Mouse (Mus musculus): ENCODE measurements around the gene Snx29. TPM values are rescaled to one million over a fixed set of nuclear protein-coding genes. Genes with fewer than 3 reads are reported as not detected.

The Snx29 gene
- total and polyA plus RNA-seq, 3 experiments, result 1.2 to 3.2 (median 3.1) TPM

- no peaks in the 10 kb centered on the region for H3K79me2 ChIP-seq (replicated peaks; ENCODE audit: control insufficient read depth, extremely low read depth, insufficient read depth, poor library complexity, severe bottlenecking)
- no peaks in the 10 kb centered on the region for H3K9me3 ChIP-seq (replicated peaks; ENCODE audit: low read length)
- in situ Hi-C loops (cut with MboI; ENCODE audit: low pct_ligation_motif_present, low pct_unique_long_range_greater_than_20kb, low sequenced_read_pairs) (no loop called here), dilution Hi-C loops (cut with MboI; ENCODE audit: extremely low pct_ligation_motif_present, extremely low pct_unique_long_range_greater_than_20kb, low sequenced_read_pairs) (no loop called here)
- no peak for TF ChIP-seq JUN (IDR thresholded peaks at IDR 0.05; ENCODE audit: insufficient read depth, low read depth, low read length)
- no peak for TF ChIP-seq UBTF (IDR thresholded peaks at IDR 0.05; ENCODE audit: low read depth, low read length)
- TF ChIP-seq TBP (conservative IDR thresholded peaks at IDR 0.05; ENCODE audit: low read depth, low read length), result no peak
- 0 out of 2 replicates have a peak, but pooled peaks have one; percentile 6 for TF ChIP-seq EP300 (IDR thresholded peaks at IDR 0.05; ENCODE audit: low read length)
- H3K27me3 ChIP-seq (replicated peaks), result no peaks in the 10 kb centered on the region
- H3K36me3 ChIP-seq (replicated peaks in 1 of 2; ENCODE audit: control insufficient read depth in 1 of 2, insufficient read depth in 1 of 2, low read length in 1 of 2), result no peaks in the 10 kb centered on the region
- H3K4me3 ChIP-seq (replicated peaks in 1 of 3; ENCODE audit: low read depth in 2 of 3, low read length in 2 of 3, poor library complexity in 1 of 3), result no peak overlapping the region
- H3K9ac ChIP-seq (ENCODE audit: insufficient read depth, low read depth), result no peak overlapping the region
- no peak overlapping the region for H3K27ac ChIP-seq (ENCODE audit: insufficient read depth, low read depth)
- no peak for DNase-seq (ENCODE audit: extremely low read depth)
- H3K4me1 ChIP-seq (ENCODE audit: control insufficient read depth in 1 of 2, insufficient read depth in 2 of 2), result peaks cover 27 to 58% of the 10 kb centered on the region in 2 experiments
- no peak overlapping the region for H3K4me2 ChIP-seq (ENCODE audit: insufficient read depth, low read depth, poor library complexity, severe bottlenecking)
Measured at GRCm38 (mm10) chr16:11388085-11388484, 65.4 kb downstream of the Snx29 start.

- Histone ChIP-seq H3K27ac (ENCODE audit: insufficient read depth, low read depth) (no peak overlapping the region), H3K36me3 (replicated peaks in 1 of 2; ENCODE audit: control insufficient read depth in 1 of 2, insufficient read depth in 1 of 2, low read length in 1 of 2) (no peaks in the 10 kb centered on the region), H3K79me2 (replicated peaks; ENCODE audit: control insufficient read depth, extremely low read depth, insufficient read depth, poor library complexity, severe bottlenecking) (no peaks in the 10 kb centered on the region), H3K9me3 (replicated peaks; ENCODE audit: low read length) (no peaks in the 10 kb centered on the region), H3K27me3 (replicated peaks) (no peaks in the 10 kb centered on the region), H3K4me1 (ENCODE audit: control insufficient read depth in 1 of 2, insufficient read depth in 2 of 2) (peaks cover 24 to 53% of the 10 kb centered on the region in 2 experiments), H3K9ac (ENCODE audit: insufficient read depth, low read depth) (no peak overlapping the region), H3K4me2 (ENCODE audit: insufficient read depth, low read depth, poor library complexity, severe bottlenecking) (no peak overlapping the region), H3K4me3 (replicated peaks in 1 of 3; ENCODE audit: low read depth in 2 of 3, low read length in 2 of 3, poor library complexity in 1 of 3) (no peak overlapping the region)
- TF ChIP-seq ETS1 (conservative IDR thresholded peaks at IDR 0.05; ENCODE audit: low read depth, low read length) (no peak), HCFC1 (IDR thresholded peaks at IDR 0.05; ENCODE audit: low read depth, low read length) (no peak), MAX (IDR thresholded peaks at IDR 0.05; ENCODE audit: low read length) (no peak), IRF4 (IDR thresholded peaks at IDR 0.05; ENCODE audit: low read depth, low read length) (no peak), EP300 (IDR thresholded peaks at IDR 0.05; ENCODE audit: low read length) (no peak), MAZ (IDR thresholded peaks at IDR 0.05; ENCODE audit: low read depth, low read length) (no peak), POLR2AphosphoS2 (IDR thresholded peaks at IDR 0.05; ENCODE audit: low read depth, low read length) (no peak), POLR2A (IDR thresholded peaks at IDR 0.05; ENCODE audit: low read depth, low read length) (no peak), ELF1 (IDR thresholded peaks at IDR 0.05; ENCODE audit: low read depth, low read length) (no peak), ZMIZ1 (IDR thresholded peaks at IDR 0.05; ENCODE audit: low read depth, low read length) (no peak), RAD21 (IDR thresholded peaks at IDR 0.05; ENCODE audit: low read depth, low read length) (no peak), JUN (IDR thresholded peaks at IDR 0.05; ENCODE audit: insufficient read depth, low read depth, low read length) (no peak)
- dilution Hi-C loops (cut with MboI; ENCODE audit: extremely low pct_ligation_motif_present, extremely low pct_unique_long_range_greater_than_20kb, low sequenced_read_pairs), result no loop called here
- in situ Hi-C loops (cut with MboI; ENCODE audit: low pct_ligation_motif_present, low pct_unique_long_range_greater_than_20kb, low sequenced_read_pairs), result no loop called here
- DNase-seq (ENCODE audit: extremely low read depth), result no peak
Measured at GRCm38 (mm10) chr16:11389324-11389723, 66.6 kb downstream of the Snx29 start.

- Histone ChIP-seq H3K4me3 (replicated peaks in 1 of 3; ENCODE audit: low read depth in 2 of 3, low read length in 2 of 3, poor library complexity in 1 of 3) (no peak overlapping the region), H3K9ac (ENCODE audit: insufficient read depth, low read depth) (no peak overlapping the region), H3K27ac (ENCODE audit: insufficient read depth, low read depth) (no peak overlapping the region), H3K4me2 (ENCODE audit: insufficient read depth, low read depth, poor library complexity, severe bottlenecking) (no peak overlapping the region), H3K36me3 (replicated peaks in 1 of 2; ENCODE audit: control insufficient read depth in 1 of 2, insufficient read depth in 1 of 2, low read length in 1 of 2) (peaks cover 0 to 3% of the 10 kb centered on the region in 2 experiments), H3K4me1 (ENCODE audit: control insufficient read depth in 1 of 2, insufficient read depth in 2 of 2) (peaks cover 5 to 20% of the 10 kb centered on the region in 2 experiments; a peak in 3 of 4 replicates), H3K27me3 (replicated peaks) (no peaks in the 10 kb centered on the region), H3K9me3 (replicated peaks; ENCODE audit: low read length) (no peaks in the 10 kb centered on the region), H3K79me2 (replicated peaks; ENCODE audit: control insufficient read depth, extremely low read depth, insufficient read depth, poor library complexity, severe bottlenecking) (no peaks in the 10 kb centered on the region)
- in situ Hi-C loops (cut with MboI; ENCODE audit: low pct_ligation_motif_present, low pct_unique_long_range_greater_than_20kb, low sequenced_read_pairs), result no loop called here
- TF ChIP-seq CTCF (conservative IDR thresholded peaks at IDR 0.05 in 1 of 2, IDR thresholded peaks at IDR 0.05 in 1 of 2; ENCODE audit: low read depth in 2 of 2, low read length in 2 of 2) (peak in 1 of 2 experiments; percentile 55; a peak in 2 of 4 replicates), ELF1 (IDR thresholded peaks at IDR 0.05; ENCODE audit: low read depth, low read length) (no peak), MAFK (IDR thresholded peaks at IDR 0.05; ENCODE audit: insufficient replicate concordance, low read length) (no peak), MAX (IDR thresholded peaks at IDR 0.05; ENCODE audit: low read length) (no peak)
- dilution Hi-C loops (cut with MboI; ENCODE audit: extremely low pct_ligation_motif_present, extremely low pct_unique_long_range_greater_than_20kb, low sequenced_read_pairs), result no loop called here
- no peak for DNase-seq (ENCODE audit: extremely low read depth)
Measured at GRCm38 (mm10) chr16:11396570-11396969, 73.9 kb downstream of the Snx29 start.

All from CH12.LX (cell line).